Mouse (Mus musculus): ENCODE results near the gene Galnt17.

Galnt17 gene

GRCm38 (mm10) chr5:130927138-130927793, 381.0 kb downstream of the Galnt17 start:
- DNase-seq (ENCODE audit: low read depth), result no peak

GRCm38 (mm10) chr5:130925681-130926080, 382.6 kb downstream of the Galnt17 start:
- DNase-seq (ENCODE audit: low read depth), result no peak

- DNase-seq (ENCODE audit: low read depth), result no peak
These were observed 384.0 kb downstream of the Galnt17 start for GRCm38 (mm10) chr5:130924245-130924827.

GRCm38 (mm10) chr5:130919969-130920368, 388.3 kb downstream of the Galnt17 start:
- DNase-seq (ENCODE audit: low read depth), result no peak

DNA sequence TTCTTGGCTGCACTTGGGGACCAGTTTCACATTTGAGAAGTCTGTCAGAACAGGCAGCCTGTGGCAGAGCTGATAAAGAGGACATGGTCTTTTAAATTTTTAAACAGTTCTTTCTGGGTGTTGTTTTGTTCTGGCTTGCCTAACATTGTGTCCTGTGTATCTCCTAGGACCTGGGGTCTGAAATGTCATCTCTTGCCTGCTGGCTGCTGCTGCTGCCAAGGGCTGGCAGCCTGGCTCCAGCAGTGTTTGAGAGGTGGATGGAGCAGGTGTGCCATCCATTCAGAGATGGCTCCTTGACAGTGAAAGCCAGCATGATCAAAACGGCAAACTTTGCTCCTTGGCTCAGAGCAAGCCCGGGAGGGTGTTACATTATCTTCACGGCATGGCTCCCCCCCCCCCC, 393.7 kb downstream of the Galnt17 start:
- DNase-seq (ENCODE audit: low read depth), result no peak

- no peak for DNase-seq (ENCODE audit: low read depth)
These were observed 396.7 kb downstream of the Galnt17 start for GRCm38 (mm10) chr5:130911551-130911950.

- peak; percentile 12 for DNase-seq (ENCODE audit: low read depth)
These were observed 406.6 kb downstream of the Galnt17 start for GRCm38 (mm10) chr5:130901736-130902135.

GRCm38 (mm10) chr5:130895991-130896390, 412.3 kb downstream of the Galnt17 start:
- no peak for DNase-seq (ENCODE audit: low read depth)

GRCm38 (mm10) chr5:130891735-130892134, 416.6 kb downstream of the Galnt17 start:
- DNase-seq (ENCODE audit: low read depth), result no peak

GRCm38 (mm10) chr5:130880331-130880730, 428.0 kb downstream of the Galnt17 start:
- no peak for DNase-seq (ENCODE audit: low read depth)

DNA sequence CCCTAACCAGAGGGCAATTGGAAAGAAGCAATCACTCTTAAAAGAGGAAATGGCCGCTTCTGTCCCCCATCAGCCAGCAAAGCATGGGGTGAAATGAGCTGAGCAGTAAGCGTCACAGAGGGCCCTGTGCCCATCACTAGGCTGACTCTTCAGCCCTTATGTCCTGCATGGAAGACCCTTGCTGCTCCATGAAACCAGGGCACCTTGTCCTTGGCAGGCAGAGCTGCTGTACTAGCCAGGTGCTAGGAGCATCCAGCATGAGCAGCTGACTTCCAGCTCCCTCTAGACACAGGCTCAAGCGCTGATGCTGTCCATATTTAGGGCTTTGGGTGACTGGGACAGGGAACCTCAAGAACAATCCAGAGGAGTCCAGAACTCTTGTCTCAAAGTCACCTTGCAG, 432.9 kb downstream of the Galnt17 start:
- no peak for DNase-seq (ENCODE audit: low read depth)

GRCm38 (mm10) chr5:130871086-130871485, 437.2 kb downstream of the Galnt17 start:
- DNase-seq (ENCODE audit: low read depth), result no peak

GRCm38 (mm10) chr5:130869869-130870268, 438.4 kb downstream of the Galnt17 start:
- DNase-seq (ENCODE audit: low read depth), result no peak

DNA sequence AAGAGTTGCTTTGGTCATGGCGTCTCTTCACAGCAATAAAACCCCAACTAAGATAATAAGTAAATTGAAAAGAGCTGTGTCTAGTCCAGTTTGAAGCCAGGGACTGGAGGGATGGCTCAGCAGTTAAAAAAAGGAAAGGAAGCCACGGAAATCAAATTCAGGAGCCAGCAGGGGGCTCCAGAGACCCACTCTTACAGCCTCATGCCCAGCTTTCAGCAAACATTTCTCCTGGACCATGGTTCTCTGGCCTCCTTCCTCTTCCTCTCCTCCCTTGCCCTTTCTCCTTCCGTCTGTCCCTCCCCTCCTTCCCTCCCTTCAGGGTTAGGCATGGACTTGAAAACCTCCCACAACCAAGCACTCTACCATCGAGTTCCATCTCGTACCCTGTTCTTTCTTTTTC, 446.0 kb downstream of the Galnt17 start:
- no peak for DNase-seq (ENCODE audit: low read depth)

DNA sequence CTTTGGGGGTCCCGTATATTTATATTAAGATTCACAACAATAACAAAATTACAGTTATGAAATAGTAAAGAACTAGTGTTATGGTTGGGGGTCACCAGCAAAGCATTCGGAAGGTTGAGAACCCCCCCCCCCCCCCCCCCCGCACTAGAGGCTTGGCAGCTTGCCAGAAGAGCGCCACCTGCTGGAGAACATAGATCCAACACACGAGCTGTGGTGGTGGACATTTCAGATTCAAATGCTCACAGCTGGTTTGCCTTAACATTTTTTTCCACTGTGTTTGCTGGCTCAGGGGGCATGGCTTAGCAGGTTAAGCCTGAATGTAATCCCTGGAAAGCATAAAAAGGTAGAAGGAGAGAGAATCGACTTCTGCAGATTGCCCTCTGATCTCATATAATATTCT, 448.6 kb downstream of the Galnt17 start:
- no peak for DNase-seq (ENCODE audit: low read depth)

DNA sequence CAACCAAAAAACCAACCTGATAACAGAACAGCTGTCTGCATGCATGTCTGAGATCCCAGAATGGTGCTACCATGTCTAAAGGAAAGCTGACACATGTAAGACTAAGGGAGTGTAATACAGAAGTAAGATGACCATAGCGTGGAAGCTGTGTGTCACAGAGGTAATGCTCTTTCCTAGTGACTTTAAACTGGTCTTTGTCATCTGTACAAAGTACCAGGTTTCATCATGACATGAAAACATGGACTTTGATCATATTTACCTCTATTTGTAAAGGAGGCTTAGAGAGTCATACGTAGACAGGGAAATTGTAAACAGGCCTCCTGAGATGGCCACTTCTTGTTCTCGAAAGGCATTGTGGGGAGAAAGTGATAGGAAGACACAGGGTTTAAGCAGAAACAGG, 449.6 kb downstream of the Galnt17 start:
- no peak for DNase-seq (ENCODE audit: low read depth)

- no peak for DNase-seq (ENCODE audit: low read depth)
These were observed 450.1 kb downstream of the Galnt17 start for GRCm38 (mm10) chr5:130858148-130858547.

- DNase-seq (ENCODE audit: low read depth), result no peak
These were observed 453.9 kb downstream of the Galnt17 start for GRCm38 (mm10) chr5:130854430-130854829.

DNA sequence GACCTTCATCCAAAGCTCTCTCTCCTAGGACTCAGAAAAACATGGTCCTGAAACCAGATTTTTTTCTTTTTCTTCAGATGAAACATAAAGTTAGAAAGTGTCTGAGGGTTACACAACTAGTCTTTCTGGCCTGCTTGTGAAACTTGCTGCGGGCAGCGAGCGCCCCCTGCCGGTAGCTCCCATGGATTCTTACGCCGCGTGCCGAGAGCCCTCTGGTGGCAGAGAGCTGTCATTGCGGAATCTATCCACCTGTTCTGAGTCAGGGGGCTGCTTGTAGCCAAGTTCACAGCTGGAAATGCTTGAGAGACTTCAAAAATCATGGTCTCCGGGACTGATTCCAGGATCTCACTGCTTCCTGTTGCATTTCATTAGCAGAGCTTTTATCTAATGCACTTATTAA, 454.9 kb downstream of the Galnt17 start:
- DNase-seq (ENCODE audit: low read depth), result peak; percentile 42

GRCm38 (mm10) chr5:130852182-130852581, 456.1 kb downstream of the Galnt17 start:
- no peak for DNase-seq (ENCODE audit: low read depth)

DNA sequence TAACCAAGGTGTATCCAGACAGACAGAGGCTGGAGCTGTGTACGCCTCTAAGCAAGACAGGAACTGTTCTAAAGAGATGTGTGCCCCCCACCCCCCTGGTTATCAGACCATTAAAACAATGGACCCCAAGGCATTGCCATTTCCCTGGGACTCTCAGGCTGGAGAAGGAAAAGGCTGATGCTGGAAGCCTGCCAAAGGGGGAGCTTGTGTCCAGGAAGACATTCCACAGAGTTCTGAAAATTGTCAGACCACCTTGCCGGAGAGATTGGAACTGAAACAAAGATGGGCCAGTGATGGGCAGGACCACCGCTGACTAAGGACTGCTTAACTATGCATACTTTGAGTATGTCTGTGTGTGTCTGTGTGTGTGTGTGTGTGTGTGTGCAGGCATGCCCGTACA, 458.7 kb downstream of the Galnt17 start:
- DNase-seq (ENCODE audit: low read depth), result no peak

DNA sequence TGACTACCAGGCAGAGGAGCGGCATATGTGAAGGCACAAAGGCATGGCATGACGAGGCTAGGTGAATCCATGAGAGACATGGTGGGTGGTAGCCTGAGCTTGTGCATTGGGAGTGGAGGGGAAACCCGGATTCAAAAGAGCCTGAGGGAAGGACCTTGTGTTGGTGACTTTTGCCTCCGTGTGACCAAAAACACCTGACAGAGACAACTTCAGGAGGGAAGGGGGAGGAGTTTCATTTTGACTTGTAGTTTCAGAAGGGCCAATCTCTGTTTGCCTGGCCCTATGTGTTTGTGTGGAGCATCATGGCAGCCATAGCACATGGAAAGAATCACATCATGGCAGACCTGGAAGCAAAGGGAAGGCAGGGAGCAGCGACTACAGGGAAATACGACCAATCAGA, 459.7 kb downstream of the Galnt17 start:
- DNase-seq (ENCODE audit: low read depth), result no peak

GRCm38 (mm10) chr5:130825797-130826196, 482.5 kb downstream of the Galnt17 start:
- DNase-seq (ENCODE audit: low read depth), result no peak
